ENCODE assay signal across 13 mouse cellular contexts in genomic region chr7:40654982-40655381, GRCm38 (mm10).
DNase-seq lines count a peak whose midpoint lies in the region; ATAC-seq lines count a peak whose summit lies in the region.
"Had no signal": no experiment of that assay in that cellular context is flagged by ENCODE, and none has a peak within 500 bp of the region (broad histone marks: within the 10 kb centered on the region; RNA-seq: fewer than 3 reads in every experiment).

No protein-coding gene starts in this region.

- no peak overlapping the region for H3K9ac ChIP-seq in kidney, embryonic 14.5 days (ENCODE audit: low read depth, low read length)
- H3K9ac ChIP-seq: embryonic facial prominence, embryonic 13.5 days; heart, embryonic 15.5 days; liver, embryonic 12.5 days had no signal

- no peak for DNase-seq in kidney, adult 18-20 months
- DNase-seq in brain, adult 2 months (ENCODE audit: low read depth, low spot score): peak; percentile 85
- DNase-seq in frontal cortex, postnatal 36 days (ENCODE audit: low spot score in 2 of 2): peak; percentile 30 to 45
- peak; percentile 35 to 63 for DNase-seq in layer of hippocampus, postnatal 14 days (ENCODE audit: low spot score in 2 of 2)
- DNase-seq in adrenal gland, postnatal 10 days: no peak
- DNase-seq in spleen, postnatal 4 days (ENCODE audit: low spot score in 2 of 2): no peak
- no peak for DNase-seq in ovary, postnatal 10 days (ENCODE audit: low spot score)
- DNase-seq: adrenal gland, adult 2 months; cerebellum, adult 18-20 months had no signal

- H3K4me3 ChIP-seq in kidney, embryonic 14.5 days (ENCODE audit: low read length): no peak overlapping the region
- H3K4me3 ChIP-seq: embryonic facial prominence, embryonic 13.5 days; heart, embryonic 15.5 days; liver, embryonic 12.5 days had no signal

- no peak overlapping the region for H3K4me2 ChIP-seq in kidney, embryonic 14.5 days (replicated peaks; ENCODE audit: low read depth, low read length)
- H3K4me2 ChIP-seq: embryonic facial prominence, embryonic 13.5 days; heart, embryonic 15.5 days; liver, embryonic 12.5 days had no signal

- H3K4me1 ChIP-seq in kidney, embryonic 14.5 days (ENCODE audit: control insufficient read depth, insufficient read depth, low read length): peaks cover 16% of the 10 kb centered on the region; the same call in 1 of the 2 replicates
- H3K4me1 ChIP-seq: embryonic facial prominence, embryonic 13.5 days; heart, embryonic 15.5 days; liver, embryonic 12.5 days had no signal

- no peaks in the 10 kb centered on the region for H3K36me3 ChIP-seq in kidney, embryonic 14.5 days (ENCODE audit: control insufficient read depth, insufficient read depth, low read length)
- H3K36me3 ChIP-seq: embryonic facial prominence, embryonic 13.5 days; heart, embryonic 15.5 days; liver, embryonic 12.5 days had no signal

- no peaks in the 10 kb centered on the region for H3K9me3 ChIP-seq in kidney, embryonic 14.5 days (ENCODE audit: control insufficient read depth, low read length)
- H3K9me3 ChIP-seq: embryonic facial prominence, embryonic 13.5 days; heart, embryonic 15.5 days; liver, embryonic 12.5 days had no signal

- WGBS in kidney, embryonic 14.5 days: 42% methylated on average over 7 of the region's 7 CpGs

- H3K27me3 ChIP-seq in kidney, embryonic 14.5 days (ENCODE audit: control insufficient read depth, insufficient read depth, low read length): no peaks in the 10 kb centered on the region
- H3K27me3 ChIP-seq: embryonic facial prominence, embryonic 13.5 days; heart, embryonic 15.5 days; liver, embryonic 12.5 days had no signal

- peak; percentile 84 for ATAC-seq in kidney, embryonic 14.5 days (ENCODE audit: low FRiP score, low TSS enrichment)
- ATAC-seq: liver, embryonic 12.5 days had no signal

- no peak overlapping the region for H3K27ac ChIP-seq in kidney, embryonic 14.5 days (ENCODE audit: low read depth, low read length)
- H3K27ac ChIP-seq: embryonic facial prominence, embryonic 13.5 days; heart, embryonic 15.5 days; liver, embryonic 12.5 days had no signal

Comparison
In these comparisons a context has a peak if more than half of its experiments do, and no peak if none do; other contexts are left out.
1. DNase-seq: peak in brain, adult 2 months (single experiment), frontal cortex, postnatal 36 days (2 of 2) and layer of hippocampus, postnatal 14 days (2 of 2); none in kidney, adult 18-20 months (single experiment), adrenal gland, postnatal 10 days (single experiment), spleen, postnatal 4 days (0 of 2) and ovary, postnatal 10 days (single experiment).